Mouse (Mus musculus) stomach, embryonic 16.5 days (tissue): ENCODE results near the gene Rab26. TPM values are rescaled to one million over a fixed set of nuclear protein-coding genes. Genes with fewer than 3 reads are reported as not detected.

Source experiments
- ATAC-seq: fragments of 200-750 bp; cut with Nextera tagmentation; 2 replicates; pipeline ENCODE4 v1.8.0; 2017; ENCODE audit warnings: moderate number of reproducible peaks, moderate TSS enrichment; ENCODE audit not compliant: insufficient read depth, low FRiP score
- H3K27ac ChIP-seq: fragments of 300-500 bp; sonication (generic); 2 replicates; pipeline ENCODE4 v1.5.1; 2014; ENCODE audit warnings: low read length
- H3K27me3 ChIP-seq: fragments of 300-500 bp; sonication (generic); 2 replicates; pipeline ENCODE4 v1.6.1; 2014; ENCODE audit warnings: low read length, control low read depth, mixed read lengths; ENCODE audit not compliant: control insufficient read depth, insufficient read depth
- H3K36me3 ChIP-seq: fragments of 300-500 bp; sonication (generic); 2 replicates; pipeline ENCODE4 v1.6.1; 2014; ENCODE audit warnings: low read length; ENCODE audit not compliant: control insufficient read depth, insufficient read depth
- H3K4me1 ChIP-seq: fragments of 300-500 bp; sonication (generic); 2 replicates; pipeline ENCODE4 v1.6.1; 2014; ENCODE audit warnings: low read length, control low read depth, mixed read lengths; ENCODE audit not compliant: control insufficient read depth, insufficient read depth
- H3K4me2 ChIP-seq: fragments of 300-500 bp; sonication (generic); 2 replicates; pipeline ENCODE4 v1.6.1; 2014; ENCODE audit warnings: low read depth, low read length, mixed read lengths
- H3K4me3 ChIP-seq: fragments of 300-500 bp; sonication (generic); replicated peaks from 2 replicates; pipeline ENCODE4 v1.5.1; 2014; ENCODE audit warnings: mild to moderate bottlenecking, low read length
- H3K9ac ChIP-seq: fragments of 300-500 bp; sonication (generic); 2 replicates; pipeline ENCODE4 v1.6.1; 2014; ENCODE audit warnings: low read length
- H3K9me3 ChIP-seq: fragments of 300-500 bp; sonication (generic); replicated peaks from 2 replicates; pipeline ENCODE4 v1.6.1; 2016; ENCODE audit warnings: low read length, control low read depth; ENCODE audit not compliant: control insufficient read depth
- WGBS: fragments of 180-500 bp; shearing (Covaris S2); extraction: QIAGEN DNeasy Blood & Tissue Kit; methylation state at CpG from one replicate; pipeline ENCODE4 v1.1.7; 2014; 5-methylcytosine and 5-hydroxymethylcytosine counted together
- polyA plus RNA-seq: library from polyadenylated mRNA; unstranded; fragments of >200 nt; fragmentation: Nextera tagmentation; extraction: Ambion mirVana; gene quantifications from 2 replicates; pipeline ENCODE4 v1.2.1, GENCODE M21; 2015

Gene Rab26
- polyA plus RNA-seq, 1 experiment from 2014 or later: 9.4 TPM

GRCm38 (mm10) chr17:24506332-24507070, 27.5 kb downstream of the Rab26 start:
- H3K9me3 ChIP-seq: no peaks in the 10 kb centered on the region
- H3K4me2 ChIP-seq: 0 out of 2 replicates have a peak overlapping the region, but pooled peaks have one; percentile 5
- no peak overlapping the region for H3K9ac ChIP-seq
- peaks cover 16% of the 10 kb centered on the region; the same call in 1 of the 2 replicates for H3K36me3 ChIP-seq
- H3K4me1 ChIP-seq: peaks cover 8% of the 10 kb centered on the region; the same call in 1 of the 2 replicates
- no peak overlapping the region for H3K27ac ChIP-seq
- WGBS: 28% methylated on average over 36 of the region's 36 CpGs
- H3K4me3 ChIP-seq: no peak overlapping the region
- ATAC-seq: 0 out of 2 replicates have a peak, but pooled peaks have one; percentile 23
- no peaks in the 10 kb centered on the region for H3K27me3 ChIP-seq

- 91% methylated on average over 30 of the region's 30 CpGs for WGBS
These were observed 28.6 kb downstream of the Rab26 start for GRCm38 (mm10) chr17:24505286-24505955.

GRCm38 (mm10) chr17:24504085-24504484, 29.9 kb downstream of the Rab26 start:
- Histone ChIP-seq H3K27me3 (no peaks in the 10 kb centered on the region), H3K4me1 (peaks cover 8% of the 10 kb centered on the region; the same call in 1 of the 2 replicates), H3K9me3 (no peaks in the 10 kb centered on the region), H3K36me3 (peaks cover 4% of the 10 kb centered on the region; the same call in 1 of the 2 replicates), H3K9ac (no peak overlapping the region), H3K27ac (no peak overlapping the region), H3K4me2 (no peak overlapping the region), H3K4me3 (no peak overlapping the region)
- WGBS: 88% methylated on average over 10 of the region's 10 CpGs
- ATAC-seq: no peak

More at GRCm38 (mm10) chr17:24505286-24505955, 28.6 kb downstream of the Rab26 start:
- H3K4me1 ChIP-seq: peaks cover 8% of the 10 kb centered on the region; the same call in 1 of the 2 replicates
- no peak for ATAC-seq
- no peak overlapping the region for H3K27ac ChIP-seq
- no peak overlapping the region for H3K4me2 ChIP-seq
- peaks cover 16% of the 10 kb centered on the region; the same call in 1 of the 2 replicates for H3K36me3 ChIP-seq
- H3K4me3 ChIP-seq: no peak overlapping the region
- H3K27me3 ChIP-seq: no peaks in the 10 kb centered on the region
- H3K9ac ChIP-seq: no peak overlapping the region
- no peaks in the 10 kb centered on the region for H3K9me3 ChIP-seq

GRCm38 (mm10) chr17:24502208-24502607, 31.8 kb downstream of the Rab26 start:
- peaks cover 5% of the 10 kb centered on the region; the same call in 1 of the 2 replicates for H3K4me1 ChIP-seq
- no peaks in the 10 kb centered on the region for H3K9me3 ChIP-seq
- no peak overlapping the region for H3K27ac ChIP-seq
- H3K4me2 ChIP-seq: no peak overlapping the region
- H3K36me3 ChIP-seq: no peaks in the 10 kb centered on the region
- H3K9ac ChIP-seq: no peak overlapping the region
- WGBS: 48% methylated on average over 11 of the region's 11 CpGs
- no peaks in the 10 kb centered on the region for H3K27me3 ChIP-seq
- no peak overlapping the region for H3K4me3 ChIP-seq
- no peak for ATAC-seq

- no peak overlapping the region for H3K4me3 ChIP-seq
- H3K4me1 ChIP-seq: no peaks in the 10 kb centered on the region
- no peak overlapping the region for H3K9ac ChIP-seq
- no peak for ATAC-seq
- no peak overlapping the region for H3K4me2 ChIP-seq
- H3K9me3 ChIP-seq: no peaks in the 10 kb centered on the region
- no peaks in the 10 kb centered on the region for H3K27me3 ChIP-seq
- WGBS: 71% methylated on average over 1 of the region's 1 CpGs
- H3K27ac ChIP-seq: no peak overlapping the region
- no peaks in the 10 kb centered on the region for H3K36me3 ChIP-seq
These were observed 38.0 kb downstream of the Rab26 start for GRCm38 (mm10) chr17:24496026-24496425.

GRCm38 (mm10) chr17:24495443-24495842, 38.6 kb downstream of the Rab26 start:
- WGBS: 84% methylated on average over 3 of the region's 3 CpGs
- H3K4me1 ChIP-seq: no peaks in the 10 kb centered on the region

GRCm38 (mm10) chr17:24494627-24495335, 39.2 kb downstream of the Rab26 start:
- ATAC-seq: no peak
- Histone ChIP-seq H3K27me3 (peaks cover 6% of the 10 kb centered on the region; the same call in 1 of the 2 replicates), H3K36me3 (no peaks in the 10 kb centered on the region), H3K9ac (0 out of 2 replicates have a peak overlapping the region, but pooled peaks have one; percentile 10), H3K4me3 (no peak overlapping the region), H3K4me2 (no peak overlapping the region), H3K4me1 (peaks cover 2% of the 10 kb centered on the region; the same call in 1 of the 2 replicates), H3K9me3 (no peaks in the 10 kb centered on the region), H3K27ac (no peak overlapping the region)
- WGBS: 42% methylated on average over 2 of the region's 2 CpGs

More at GRCm38 (mm10) chr17:24495443-24495842, 38.6 kb downstream of the Rab26 start:
- Histone ChIP-seq H3K27ac (no peak overlapping the region), H3K27me3 (0 out of 2 replicates have a peak, but pooled peaks cover under 1% of the 10 kb centered on the region), H3K9me3 (no peaks in the 10 kb centered on the region), H3K36me3 (no peaks in the 10 kb centered on the region), H3K4me3 (no peak overlapping the region), H3K9ac (0 out of 2 replicates have a peak overlapping the region, but pooled peaks have one; percentile 10), H3K4me2 (no peak overlapping the region)
- ATAC-seq: no peak

- no peak overlapping the region for H3K4me3 ChIP-seq
- no peak overlapping the region for H3K9ac ChIP-seq
- H3K4me2 ChIP-seq: no peak overlapping the region
- no peak for ATAC-seq
- H3K9me3 ChIP-seq: no peaks in the 10 kb centered on the region
- WGBS: 75% methylated on average over 4 of the region's 4 CpGs
- no peaks in the 10 kb centered on the region for H3K36me3 ChIP-seq
- H3K27me3 ChIP-seq: peaks cover 20% of the 10 kb centered on the region
- H3K27ac ChIP-seq: no peak overlapping the region
- H3K4me1 ChIP-seq: peaks cover 10% of the 10 kb centered on the region
These were observed 43.6 kb downstream of the Rab26 start for GRCm38 (mm10) chr17:24490399-24490798.
